Mouse (Mus musculus) liver (tissue): Measurements from ENCODE around the gene Noxo1.

Experiments
- DNase-seq: peaks from one replicate; pipeline ENCODE4 v3.0.0-alpha.2; 2020; ENCODE audit warnings: mixed read lengths

Noxo1 gene

GRCm38 (mm10) chr17:24745526-24746497 is 49.8 kb downstream of the Noxo1 start:
- DNase-seq: peak; percentile 81

GRCm38 (mm10) chr17:24746986-24747385 is 51.0 kb downstream of the Noxo1 start:
- no peak for DNase-seq
